Mouse (Mus musculus) cerebellum, postnatal 10 days (tissue): ENCODE measurements around the gene Lrrc56.
"Not testable (repeated sequence)": the region's sequence is repeated elsewhere in the genome, so short reads cannot be mapped to it uniquely, and the experiment has no call there.

Experiments
- DNase-seq, 2 experiments: peaks; one replicate each; pipeline ENCODE4 v3.0.0; 2021; ENCODE audit warnings: mixed read lengths in 2 of 2

The Lrrc56 gene

DNA sequence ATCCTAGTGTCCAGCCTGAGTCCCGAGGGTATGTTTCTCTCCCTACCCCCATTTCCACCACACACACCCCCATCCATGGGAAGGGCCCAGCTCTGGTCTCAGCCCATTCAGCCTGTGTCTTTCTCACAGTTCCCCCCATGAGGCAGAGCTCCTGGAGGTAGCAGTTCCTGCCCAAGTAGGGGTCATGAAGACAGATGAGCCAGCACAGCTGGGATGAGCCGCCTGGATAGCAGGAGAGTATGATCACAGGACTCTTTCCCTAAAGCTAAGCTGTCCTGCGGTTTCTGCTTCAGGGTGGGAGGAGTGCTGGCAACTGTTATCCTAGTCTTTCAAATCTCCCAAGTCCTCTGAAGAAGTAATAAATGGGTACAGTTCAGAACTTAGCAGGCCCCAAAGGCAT lies 24.2 kb downstream of the Lrrc56 start:
- no peak for DNase-seq

DNA sequence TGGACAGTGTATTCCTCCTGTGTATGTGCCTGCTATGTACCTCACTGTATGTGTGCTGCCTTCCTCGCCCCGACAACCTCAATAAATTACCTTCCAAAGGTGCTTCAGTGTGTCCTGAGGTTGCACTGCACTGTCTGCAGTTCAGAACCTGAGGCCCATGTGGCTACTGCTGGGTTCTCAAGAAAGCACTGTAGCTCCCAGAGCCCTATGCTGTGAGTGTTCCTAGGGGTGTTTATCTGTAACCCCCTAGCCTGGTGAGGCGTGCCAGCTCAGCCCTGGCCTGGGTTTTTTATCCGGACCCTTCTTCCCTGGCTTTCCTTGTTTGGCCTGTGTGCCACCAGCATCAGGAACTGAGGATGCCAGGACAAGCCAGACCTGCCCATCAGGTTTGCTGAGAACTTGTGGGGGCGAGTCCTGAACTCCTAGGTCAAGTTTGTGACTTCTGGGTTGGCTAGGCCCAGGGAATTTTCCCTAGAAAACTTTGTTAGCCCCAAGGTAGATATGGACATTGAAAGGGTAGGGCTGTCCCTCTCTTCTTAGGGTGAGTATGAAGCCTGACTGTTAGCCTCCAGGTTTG lies 24.7 kb downstream of the Lrrc56 start:
- DNase-seq, result no peak

DNA sequence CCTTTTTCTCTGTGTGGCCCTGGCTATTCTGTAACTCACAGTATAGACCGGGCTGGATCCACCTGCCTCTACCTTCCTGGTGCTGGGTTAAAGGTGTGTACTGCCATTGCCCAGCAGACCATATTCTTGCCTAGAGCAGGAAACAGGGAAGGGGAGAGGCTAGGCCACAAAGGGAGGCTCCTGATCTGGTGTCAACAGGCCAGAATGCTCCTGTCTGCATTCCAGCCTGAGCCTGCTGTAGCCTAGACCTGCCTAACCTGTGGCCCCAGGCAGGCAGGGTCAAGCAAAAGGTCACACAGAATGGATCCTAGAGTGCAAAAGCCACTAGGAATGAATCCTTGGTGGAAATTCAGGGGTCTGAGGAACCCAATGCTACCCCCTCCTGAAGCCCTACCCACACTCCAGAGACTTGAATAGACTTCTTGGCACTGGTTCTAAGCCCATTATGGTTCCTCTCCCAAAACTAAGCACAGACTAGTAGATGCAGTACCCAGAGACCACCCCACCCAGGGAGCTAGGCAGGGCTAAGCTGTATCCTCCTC lies 25.7 kb downstream of the Lrrc56 start:
- no peak for DNase-seq

DNA sequence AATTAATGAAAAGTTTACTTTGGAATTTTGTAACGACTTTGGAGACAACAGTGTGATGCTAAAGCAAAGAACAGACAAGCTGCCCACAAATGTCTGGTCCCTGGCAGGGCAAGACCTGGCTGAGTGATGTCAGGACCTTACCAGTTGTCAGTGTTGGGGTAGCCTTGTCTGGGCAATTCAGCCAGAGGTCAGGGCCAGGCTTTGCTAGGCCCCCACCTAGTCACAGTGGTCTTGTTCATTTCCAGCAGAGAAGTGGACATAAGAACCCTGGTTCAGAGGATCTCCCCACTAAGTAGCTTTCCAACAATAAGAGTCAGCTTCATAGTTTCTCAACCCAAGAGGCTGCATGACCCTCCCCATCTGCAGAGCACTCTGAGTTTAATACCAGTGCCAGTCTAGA lies 26.4 kb downstream of the Lrrc56 start:
- DNase-seq, result no peak

DNA sequence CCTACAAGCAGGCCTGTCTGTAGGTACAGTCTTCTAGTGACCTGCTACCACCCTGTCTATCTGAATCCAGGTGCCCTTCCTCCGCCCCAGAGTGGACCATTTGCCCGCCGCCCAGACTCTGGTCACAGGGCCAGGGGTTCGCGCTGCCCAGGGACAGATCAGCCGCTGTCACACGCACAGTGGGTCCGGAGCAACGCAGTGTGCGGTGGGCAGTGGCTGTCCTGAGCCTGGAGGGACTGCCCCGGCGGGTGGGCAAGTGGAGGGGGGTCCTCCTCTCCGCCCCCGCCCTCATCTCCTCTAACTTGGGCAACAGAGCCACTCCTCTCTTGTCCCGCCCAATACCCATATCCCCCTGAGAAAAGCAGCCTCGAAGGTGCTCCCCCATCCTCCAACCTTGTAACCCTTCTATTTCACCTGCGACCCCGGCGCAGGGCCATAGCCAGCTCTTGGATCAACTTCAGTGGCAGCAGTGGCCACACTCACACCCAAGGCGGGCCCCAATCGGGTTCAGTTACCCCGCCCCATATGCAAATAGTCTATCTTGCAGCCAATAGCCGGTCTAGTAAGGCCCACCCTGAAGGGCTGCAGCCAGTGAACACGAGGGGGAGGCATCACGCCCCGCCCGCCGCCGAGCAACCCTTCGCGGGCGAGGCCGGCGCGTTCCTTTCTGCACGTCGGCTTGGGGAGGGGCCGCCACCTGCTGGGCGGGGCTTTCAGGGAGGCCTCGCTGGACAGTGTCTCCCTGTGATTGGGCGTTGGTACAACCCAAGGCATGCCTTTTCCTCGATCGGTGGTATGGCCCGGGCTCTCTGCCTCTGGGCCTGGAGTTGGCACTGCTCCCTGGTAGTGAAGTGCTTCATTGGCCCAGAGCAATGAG lies 27.5 kb downstream of the Lrrc56 start:
- DNase-seq, result peak; percentile 97 to 98

DNA sequence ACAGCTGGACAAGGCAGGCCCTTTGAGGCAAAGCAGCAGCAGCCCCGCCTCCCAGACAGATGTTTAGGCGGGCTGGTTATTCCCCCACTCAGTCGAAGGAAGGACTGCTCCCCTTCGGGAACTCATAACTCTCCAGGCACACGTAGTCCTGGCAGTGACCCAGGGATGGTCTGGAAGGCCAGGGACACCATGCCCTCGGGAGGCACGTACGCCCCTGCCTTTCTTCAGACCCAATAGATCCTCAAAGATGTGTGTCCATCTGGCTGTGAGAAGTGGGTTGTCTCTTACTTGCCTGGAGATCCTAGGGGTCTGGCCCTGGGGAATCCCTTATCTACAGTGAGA lies 28.1 kb downstream of the Lrrc56 start:
- no peak for DNase-seq

DNA sequence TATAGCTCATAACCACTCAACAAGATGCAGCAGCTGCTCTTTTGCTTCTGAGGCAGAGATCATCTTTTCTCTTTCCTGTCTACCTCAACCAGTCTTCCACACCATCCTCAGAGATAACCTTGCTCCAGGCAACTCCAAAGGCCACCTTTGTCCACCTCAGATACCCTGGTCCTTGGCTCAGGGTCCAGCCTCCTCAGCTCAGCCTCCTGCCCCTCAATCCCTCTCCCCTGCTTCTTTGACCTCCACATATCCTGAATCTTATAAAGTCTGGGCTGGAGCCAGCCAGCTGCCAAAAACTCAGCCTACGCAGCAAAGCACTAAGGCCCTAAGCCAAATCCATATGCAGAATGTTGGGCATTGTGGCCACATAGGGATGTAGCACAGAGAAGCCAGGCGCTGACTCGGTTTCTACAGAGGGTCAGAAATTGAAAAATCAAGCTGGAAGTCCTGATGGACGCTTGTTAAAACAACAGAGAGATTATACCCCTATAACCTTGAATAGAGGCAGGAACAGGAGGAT lies 28.8 kb downstream of the Lrrc56 start:
- DNase-seq, result no peak

DNA sequence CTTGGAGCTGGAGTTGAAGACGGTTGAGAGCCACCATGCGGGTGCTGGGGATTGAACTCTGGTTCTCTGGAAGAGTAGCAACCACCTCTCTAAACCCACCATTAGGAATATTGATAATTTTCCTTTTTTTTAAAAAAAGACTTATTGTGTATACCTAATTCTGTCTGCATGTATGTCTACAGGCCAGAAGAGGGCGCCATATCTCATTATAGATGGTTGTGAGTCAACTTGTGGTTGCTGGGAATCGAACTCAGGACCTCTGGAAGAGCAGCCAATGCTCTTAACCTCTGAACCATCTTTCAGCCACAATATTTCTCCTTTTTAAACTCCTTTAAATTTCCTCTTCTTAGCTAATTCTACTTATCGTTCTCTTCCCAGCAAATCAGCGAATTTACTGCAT lies 32.6 kb downstream of the Lrrc56 start:
- DNase-seq, result no peak

DNA sequence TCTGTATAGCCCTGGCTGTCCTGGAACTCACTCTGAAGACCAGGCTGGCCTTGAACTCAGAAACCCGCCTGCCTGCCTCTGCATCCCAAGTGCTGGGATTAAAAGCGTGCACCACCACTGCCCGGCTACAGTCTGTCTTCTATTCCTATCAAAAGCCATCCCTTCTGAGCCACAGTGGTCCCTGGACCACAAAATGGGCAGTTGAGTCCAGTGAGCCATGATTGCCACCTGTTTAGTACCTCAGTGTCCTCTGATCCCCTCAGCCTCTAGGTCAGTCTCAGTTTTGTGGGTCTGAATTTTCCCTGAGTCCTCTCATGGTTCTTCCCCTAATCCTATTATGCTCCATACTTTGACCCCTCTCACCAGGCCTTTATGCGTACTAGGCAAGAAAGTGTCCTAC lies 33.8 kb downstream of the Lrrc56 start:
- no peak for DNase-seq

DNA sequence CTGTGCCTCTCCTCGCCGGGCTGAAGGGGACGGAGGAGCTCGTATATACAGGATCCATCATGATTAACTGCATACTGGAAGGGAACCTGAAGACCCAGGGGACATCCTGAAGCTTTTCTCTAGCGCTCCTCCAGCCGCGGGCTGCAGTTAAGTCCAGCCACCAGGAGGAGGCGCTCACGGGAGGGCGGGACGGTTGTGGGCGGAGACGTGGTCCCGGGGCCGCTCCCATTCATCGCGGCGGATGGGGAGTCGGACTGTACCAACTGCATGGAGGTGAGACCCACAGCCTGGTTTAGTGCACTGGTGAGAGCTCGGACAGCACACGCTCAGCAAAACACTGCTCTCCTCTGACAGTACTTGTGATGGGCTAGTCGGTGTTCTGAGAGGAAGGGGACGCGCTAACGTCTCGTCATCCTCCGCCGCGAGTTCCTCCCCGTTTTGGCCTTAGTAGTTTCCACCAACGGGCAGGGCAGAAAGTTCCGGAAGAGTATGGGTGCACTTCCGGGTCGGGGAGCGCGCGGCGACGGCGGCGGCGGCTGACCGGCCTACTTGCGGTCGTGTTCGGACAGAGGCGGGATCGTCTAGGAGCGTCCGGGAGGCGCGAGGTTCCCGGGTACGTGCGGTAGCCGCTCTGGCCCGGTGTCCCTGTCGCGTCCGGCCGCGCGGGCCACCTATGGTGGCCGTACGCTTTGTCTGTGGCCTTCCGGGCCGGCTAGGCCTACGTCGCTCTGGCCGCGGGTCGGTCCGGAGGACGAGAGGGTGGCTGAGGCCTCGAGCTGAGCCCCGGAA lies 34.5 kb downstream of the Lrrc56 start, which contains the start of gene Phrf1:
Phrf1 (plus strand) TSS at position 506 of the 789 bp plus-strand sequence.
- peak; percentile 98 to 99 for DNase-seq

DNA sequence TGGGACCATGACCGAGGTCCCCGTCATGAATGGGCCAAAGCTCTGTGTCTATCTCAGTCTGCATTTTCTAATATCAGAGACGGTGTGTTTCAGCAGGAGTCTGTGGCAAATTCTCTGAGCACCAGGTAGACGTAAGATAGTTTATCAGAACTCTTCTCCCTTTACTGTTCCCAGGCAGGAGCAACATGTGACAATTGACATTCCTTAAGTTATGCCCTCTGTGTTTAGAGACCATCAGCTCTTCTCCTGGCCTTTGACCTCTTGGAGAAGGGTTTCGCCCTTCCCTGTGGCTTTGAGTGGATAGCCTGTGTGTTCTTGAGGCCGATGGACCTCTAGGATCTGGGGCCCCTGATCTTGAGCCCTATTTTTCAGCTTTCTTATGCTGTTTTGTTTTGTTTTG lies 35.7 kb downstream of the Lrrc56 start:
- DNase-seq, result no peak

DNA sequence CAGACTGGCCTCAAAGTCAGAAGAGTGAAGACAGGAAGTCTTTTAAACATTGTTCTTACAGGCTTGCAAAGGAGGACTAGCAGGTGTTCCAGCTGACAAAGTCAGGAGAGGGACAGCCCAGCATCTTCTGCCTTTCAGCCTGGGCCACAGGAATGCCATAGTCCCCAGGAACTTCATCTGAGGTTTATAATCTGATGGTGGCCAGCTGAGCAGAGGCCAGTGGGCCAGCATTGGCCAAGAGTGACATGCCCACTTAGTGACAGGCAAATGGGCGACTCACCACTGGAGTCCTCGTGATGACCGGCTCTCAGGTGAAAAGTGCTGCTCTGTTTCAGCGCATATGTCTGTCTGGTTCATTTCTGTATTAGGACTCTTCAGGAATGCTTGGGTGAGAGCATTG lies 36.6 kb downstream of the Lrrc56 start:
- DNase-seq, result no peak

DNA sequence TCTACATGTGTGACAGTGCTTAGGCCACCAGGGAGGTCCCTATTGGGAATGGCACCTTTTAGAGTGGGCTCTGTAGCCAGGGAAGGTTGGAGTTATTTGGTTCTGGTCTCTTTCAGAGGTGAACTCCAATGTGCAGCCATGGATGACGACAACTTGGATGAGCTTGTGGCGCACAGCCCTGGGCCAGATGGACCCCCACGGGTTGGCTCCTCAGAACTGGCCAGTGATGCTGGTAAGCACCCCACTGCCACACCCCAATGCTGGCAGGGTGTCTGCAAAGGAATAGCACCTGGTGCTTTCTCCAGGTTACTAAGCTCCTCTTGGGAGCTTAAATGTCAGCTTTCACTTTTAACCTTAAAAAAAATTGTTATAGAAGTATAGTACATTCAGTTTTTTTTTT lies 37.2 kb downstream of the Lrrc56 start:
- DNase-seq, result peak; percentile 57 to 73

DNA sequence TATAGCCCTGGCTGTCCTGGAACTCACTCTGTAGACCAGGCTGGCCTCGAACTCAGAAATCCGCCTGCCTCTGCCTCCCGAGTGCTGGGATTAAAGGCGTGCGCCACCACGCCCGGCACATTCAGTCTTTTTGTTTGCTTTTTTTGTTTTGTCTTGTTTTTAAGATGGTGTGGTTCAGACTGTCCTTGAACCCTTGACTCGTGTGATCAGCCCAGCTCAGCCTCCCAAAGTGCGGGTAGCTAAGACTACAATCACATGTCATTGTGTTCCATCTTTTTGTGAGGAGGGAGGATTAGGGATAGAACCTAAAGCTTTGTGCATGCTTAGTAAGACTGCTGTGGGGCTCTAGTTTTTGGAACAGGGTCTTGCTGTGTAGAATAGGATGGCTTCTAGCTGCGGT lies 37.6 kb downstream of the Lrrc56 start:
- no peak for DNase-seq

DNA sequence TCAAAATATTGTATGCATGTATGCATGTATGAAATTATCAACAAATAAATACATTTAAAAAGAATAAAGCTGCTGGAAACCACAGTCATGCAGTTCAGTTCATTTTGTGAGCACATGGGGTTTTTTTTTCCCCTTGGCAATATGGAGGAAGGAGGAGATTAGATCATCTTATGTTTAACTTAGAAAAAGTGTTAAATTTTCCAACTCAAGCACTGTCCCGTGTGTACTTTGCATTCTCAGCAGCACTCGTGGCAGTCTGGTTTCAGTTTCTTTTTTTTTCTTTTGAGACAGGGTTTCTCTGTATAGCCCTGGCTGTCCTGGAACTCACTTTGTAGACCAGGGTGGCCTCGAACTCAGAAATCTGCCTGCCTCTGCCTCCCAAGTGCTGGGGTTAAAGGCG lies 56.5 kb downstream of the Lrrc56 start:
- not testable (repeated sequence) for DNase-seq

DNA sequence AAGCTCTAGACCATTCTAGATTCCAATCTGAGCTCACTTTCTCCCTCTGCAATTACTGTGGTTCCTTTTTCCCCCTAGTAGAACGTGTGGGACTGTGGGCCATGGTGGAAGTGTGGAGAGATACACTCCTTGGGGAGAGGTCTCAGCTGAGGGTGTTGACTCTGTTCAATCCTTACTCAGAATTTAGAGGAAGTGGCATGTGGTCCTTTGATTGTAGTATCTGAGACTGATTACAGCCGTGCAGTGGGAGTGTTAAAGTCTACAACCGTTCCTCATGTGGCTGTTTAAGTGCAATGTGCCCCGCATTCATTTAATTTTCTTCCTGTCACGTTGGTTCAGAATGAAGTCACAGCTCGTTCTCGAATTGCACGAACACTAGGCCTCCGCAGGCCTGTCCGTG lies 62.2 kb downstream of the Lrrc56 start:
- DNase-seq, result no peak
